Mouse (Mus musculus) MEL (cell line): ENCODE results near the gene H2-Ob.

Experiments used
- CHD2 ChIP-seq: IDR thresholded peaks from 2 replicates; pipeline ENCODE4 v1.6.1; 2011; ENCODE audit warnings: low read length, improper control_type of control experiment
- CTCF ChIP-seq, 3 experiments: IDR thresholded peaks in 2 of 3; conservative IDR thresholded peaks in 1 of 3; 2 replicates each; pipeline ENCODE4 v1.5.1; 2011 to 2012; ENCODE audit warnings: low read length in 3 of 3, low read depth in 2 of 3, mild to moderate bottlenecking in 2 of 3, improper control_type of control experiment in 1 of 3, inconsistent platforms in 1 of 3, mixed read lengths in 1 of 3, moderate library complexity in 1 of 3; ENCODE audit not compliant: control insufficient read depth in 1 of 3, insufficient read depth in 1 of 3, poor library complexity in 1 of 3, severe bottlenecking in 1 of 3
- GABPA ChIP-seq: IDR thresholded peaks from 2 replicates; pipeline ENCODE4 v1.6.1; 2012; ENCODE audit warnings: low read depth, mild to moderate bottlenecking, inconsistent platforms, low read length, improper control_type of control experiment, moderate library complexity
- MAFK ChIP-seq: IDR thresholded peaks from 2 replicates; pipeline ENCODE4 v1.6.1; 2011; ENCODE audit warnings: low read depth, mild to moderate bottlenecking, low read length, improper control_type of control experiment, borderline replicate concordance
- POLR2A ChIP-seq, 2 experiments: IDR thresholded peaks; 2 replicates each; pipeline ENCODE4 v1.6.1; 2011 to 2012; ENCODE audit warnings: low read length in 2 of 2, mild to moderate bottlenecking in 2 of 2, control low read depth in 1 of 2, improper control_type of control experiment in 1 of 2, low read depth in 1 of 2, moderate library complexity in 1 of 2; ENCODE audit not compliant: control insufficient read depth in 1 of 2, insufficient read depth in 1 of 2, poor library complexity in 1 of 2
- RAD21 ChIP-seq: IDR thresholded peaks from 2 replicates; pipeline ENCODE4 v1.6.1; 2011; ENCODE audit warnings: mild to moderate bottlenecking, low read depth, low read length, improper control_type of control experiment
- SMC3 ChIP-seq: IDR thresholded peaks from 2 replicates; pipeline ENCODE4 v1.6.1; 2011; ENCODE audit warnings: low read depth, low read length, improper control_type of control experiment
- TBP ChIP-seq: IDR thresholded peaks from 2 replicates; pipeline ENCODE4 v1.8.0; 2011; ENCODE audit warnings: low read depth, low read length, improper control_type of control experiment
- TCF12 ChIP-seq: IDR thresholded peaks from 2 replicates; pipeline ENCODE4 v1.6.1; 2014; ENCODE audit warnings: low read depth, mild to moderate bottlenecking, inconsistent platforms, low read length, improper control_type of control experiment, moderate library complexity
- UBTF ChIP-seq: IDR thresholded peaks from 2 replicates; pipeline ENCODE4 v1.6.1; 2012; ENCODE audit warnings: low read depth, mild to moderate bottlenecking, inconsistent platforms, low read length, improper control_type of control experiment, moderate library complexity, borderline replicate concordance; ENCODE audit not compliant: insufficient read depth
- ZC3H11A ChIP-seq: IDR thresholded peaks from 2 replicates; pipeline ENCODE4 v1.6.1; 2012; ENCODE audit warnings: low read depth, mild to moderate bottlenecking, inconsistent platforms, low read length, improper control_type of control experiment

DNA sequence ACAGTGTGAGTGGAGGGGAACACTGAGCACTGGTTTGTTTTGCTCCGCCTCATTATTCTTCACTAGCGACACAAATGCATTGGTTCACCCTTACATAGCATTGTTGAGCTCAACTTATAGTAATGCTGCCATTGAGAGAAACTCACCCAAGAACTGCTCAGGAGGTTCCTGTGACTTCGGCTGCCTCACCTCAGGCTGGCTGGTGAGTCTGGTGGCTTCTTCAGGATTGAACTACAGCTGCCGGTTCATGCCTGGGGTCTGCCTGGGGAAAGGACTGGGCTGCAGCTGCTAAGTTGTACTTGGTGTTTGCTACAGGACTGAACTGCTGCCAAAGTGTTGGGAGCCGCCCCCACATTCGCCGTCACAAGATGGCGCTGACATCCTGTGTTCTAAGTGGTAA, 13.3 kb upstream of the H2-Ob start:
- TF ChIP-seq GABPA (no peak), RAD21 (no peak), CHD2 (no peak), POLR2A (IDR thresholded peaks at IDR 0.05; ENCODE audit: control insufficient read depth in 1 of 2, insufficient read depth in 1 of 2, low read depth in 1 of 2, low read length in 2 of 2, poor library complexity in 1 of 2) (no peak), MAFK (no peak), CTCF (IDR thresholded peaks at IDR 0.05 in 2 of 3, conservative IDR thresholded peaks at IDR 0.05 in 1 of 3; ENCODE audit: control insufficient read depth in 1 of 3, insufficient read depth in 1 of 3, low read depth in 2 of 3, low read length in 3 of 3, poor library complexity in 1 of 3, severe bottlenecking in 1 of 3) (no peak), TCF12 (no peak), ZC3H11A (no peak), SMC3 (no peak), UBTF (no peak), TBP (no peak)
